Mouse (Mus musculus): ENCODE data around the gene Hdac1. TPM values are rescaled to one million over a fixed set of nuclear protein-coding genes. Genes with fewer than 3 reads are reported as not detected.
A peak's percentile ranks its signal among the peaks of the same experiment; 100 is the strongest.

The Hdac1 gene
- polyA plus RNA-seq, 1 experiment from 2014 or later = 179 TPM

DNA sequence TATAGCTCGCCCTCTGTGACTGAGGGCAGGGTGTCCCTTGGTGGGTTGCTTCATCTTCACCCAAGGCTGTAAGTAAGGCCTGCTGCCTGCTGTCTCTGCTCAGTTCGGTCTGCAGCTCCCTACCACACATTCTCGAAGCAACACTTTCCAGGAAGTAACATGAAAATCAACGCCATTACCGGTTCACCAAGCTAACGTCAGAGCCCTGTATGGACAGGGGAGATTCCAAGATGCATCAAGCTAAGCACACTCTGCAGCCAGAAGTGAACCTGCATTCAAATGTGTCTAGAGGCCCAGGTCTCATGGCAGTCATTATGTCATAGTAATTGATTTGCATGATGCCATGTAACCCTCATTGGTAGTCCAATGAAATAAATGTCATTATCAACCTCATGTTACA, 27.5 kb upstream of the Hdac1 start:
- Histone ChIP-seq H3K4me2 (ENCODE audit: low read depth, low read length) (no peak overlapping the region), H3K4me3 (ENCODE audit: low read depth, low read length) (no peak overlapping the region), H3K9ac (ENCODE audit: low read depth, low read length) (no peak overlapping the region), H3K36me3 (ENCODE audit: control insufficient read depth, insufficient read depth, low read length) (no peaks in the 10 kb centered on the region), H3K27me3 (replicated peaks; ENCODE audit: control insufficient read depth, insufficient read depth, low read length) (no peaks in the 10 kb centered on the region), H3K27ac (replicated peaks; ENCODE audit: low read depth, low read length) (no peak overlapping the region), H3K4me1 (ENCODE audit: control insufficient read depth, insufficient read depth, low read length) (no peaks in the 10 kb centered on the region), H3K9me3 (ENCODE audit: control insufficient read depth, low read length) (no peaks in the 10 kb centered on the region)
- ATAC-seq (ENCODE audit: low read depth) (no peak), DNase-seq (ENCODE audit: low spot score) (no peak)
- WGBS = 83% methylated on average over 6 of the region's 6 CpGs

DNA sequence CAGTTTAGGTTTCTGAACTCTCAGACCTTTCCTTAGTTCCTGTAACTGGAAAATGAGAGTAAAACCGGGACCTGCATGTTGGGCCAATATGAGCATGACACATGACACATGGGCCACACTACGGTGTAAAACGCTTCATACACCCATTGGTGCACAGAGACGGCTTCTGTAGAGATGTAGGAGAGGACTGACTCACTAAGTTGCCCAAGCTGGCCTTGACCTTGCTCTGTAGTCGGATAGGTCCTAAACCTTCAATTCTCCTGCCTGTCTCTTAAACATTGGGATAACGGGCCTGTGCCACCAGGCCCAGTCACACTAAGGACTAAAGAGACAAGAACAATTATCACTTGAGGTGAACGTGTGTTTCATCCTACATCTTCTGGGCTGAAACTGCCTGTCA, 25.9 kb upstream of the Hdac1 start:
- Histone ChIP-seq H3K9ac (ENCODE audit: low read depth, low read length) (no peak overlapping the region), H3K4me3 (ENCODE audit: low read depth, low read length) (no peak overlapping the region), H3K9me3 (ENCODE audit: control insufficient read depth, low read length) (no peaks in the 10 kb centered on the region), H3K4me2 (ENCODE audit: low read depth, low read length) (no peak overlapping the region), H3K36me3 (ENCODE audit: control insufficient read depth, insufficient read depth, low read length) (no peaks in the 10 kb centered on the region), H3K27ac (replicated peaks; ENCODE audit: low read depth, low read length) (no peak overlapping the region), H3K27me3 (replicated peaks; ENCODE audit: control insufficient read depth, insufficient read depth, low read length) (no peaks in the 10 kb centered on the region), H3K4me1 (ENCODE audit: control insufficient read depth, insufficient read depth, low read length) (no peaks in the 10 kb centered on the region)
- 86% methylated on average over 7 of the region's 7 CpGs for WGBS
- DNase-seq (ENCODE audit: low spot score) (no peak), ATAC-seq (ENCODE audit: low read depth) (no peak)

DNA sequence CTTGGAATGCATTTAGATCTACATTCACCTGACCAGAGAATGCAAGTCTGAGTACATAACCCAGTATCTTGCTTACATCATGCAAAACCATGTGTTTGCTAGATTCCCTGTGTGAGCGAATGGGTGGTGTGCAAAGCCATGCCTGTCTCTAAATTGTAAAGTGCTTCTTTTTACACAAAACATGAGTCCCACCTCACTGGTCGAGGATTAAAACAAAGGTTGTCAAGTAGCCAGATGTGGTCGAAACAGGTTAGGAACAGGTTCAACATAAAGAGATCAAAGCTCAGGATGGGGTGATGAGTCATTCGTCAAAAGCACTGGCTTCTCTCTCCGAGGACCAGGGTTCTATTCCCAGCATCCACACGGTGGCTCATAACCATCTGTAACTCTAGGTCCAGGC, 22.6 kb upstream of the Hdac1 start:
- no peak overlapping the region for H3K4me2 ChIP-seq (ENCODE audit: low read depth, low read length)
- H3K9ac ChIP-seq (ENCODE audit: low read depth, low read length) = no peak overlapping the region
- ATAC-seq (ENCODE audit: low read depth) (no peak), DNase-seq (ENCODE audit: low spot score) (no peak)
- no peak overlapping the region for H3K27ac ChIP-seq (replicated peaks; ENCODE audit: low read depth, low read length)
- no peaks in the 10 kb centered on the region for H3K4me1 ChIP-seq (ENCODE audit: control insufficient read depth, insufficient read depth, low read length)
- H3K4me3 ChIP-seq (ENCODE audit: low read depth, low read length) = no peak overlapping the region
- WGBS = 78% methylated on average over 6 of the region's 6 CpGs
- H3K9me3 ChIP-seq (ENCODE audit: control insufficient read depth, low read length) = no peaks in the 10 kb centered on the region
- H3K27me3 ChIP-seq (replicated peaks; ENCODE audit: control insufficient read depth, insufficient read depth, low read length) = no peaks in the 10 kb centered on the region
- H3K36me3 ChIP-seq (ENCODE audit: control insufficient read depth, insufficient read depth, low read length) = no peaks in the 10 kb centered on the region

GRCm38 (mm10) chr4:129563718-129564117, 21.2 kb upstream of the Hdac1 start:
- 36% methylated on average over 8 of the region's 8 CpGs for WGBS
- DNase-seq (ENCODE audit: low spot score) (peak; percentile 49), ATAC-seq (ENCODE audit: low read depth) (no peak)
- no peak overlapping the region for H3K9ac ChIP-seq (ENCODE audit: low read depth, low read length)
- no peaks in the 10 kb centered on the region for H3K4me1 ChIP-seq (ENCODE audit: control insufficient read depth, insufficient read depth, low read length)
- H3K27ac ChIP-seq (replicated peaks; ENCODE audit: low read depth, low read length) = no peak overlapping the region
- H3K4me2 ChIP-seq (ENCODE audit: low read depth, low read length) = no peak overlapping the region
- no peaks in the 10 kb centered on the region for H3K9me3 ChIP-seq (ENCODE audit: control insufficient read depth, low read length)
- no peaks in the 10 kb centered on the region for H3K36me3 ChIP-seq (ENCODE audit: control insufficient read depth, insufficient read depth, low read length)
- H3K27me3 ChIP-seq (replicated peaks; ENCODE audit: control insufficient read depth, insufficient read depth, low read length) = no peaks in the 10 kb centered on the region
- H3K4me3 ChIP-seq (ENCODE audit: low read depth, low read length) = no peak overlapping the region

DNA sequence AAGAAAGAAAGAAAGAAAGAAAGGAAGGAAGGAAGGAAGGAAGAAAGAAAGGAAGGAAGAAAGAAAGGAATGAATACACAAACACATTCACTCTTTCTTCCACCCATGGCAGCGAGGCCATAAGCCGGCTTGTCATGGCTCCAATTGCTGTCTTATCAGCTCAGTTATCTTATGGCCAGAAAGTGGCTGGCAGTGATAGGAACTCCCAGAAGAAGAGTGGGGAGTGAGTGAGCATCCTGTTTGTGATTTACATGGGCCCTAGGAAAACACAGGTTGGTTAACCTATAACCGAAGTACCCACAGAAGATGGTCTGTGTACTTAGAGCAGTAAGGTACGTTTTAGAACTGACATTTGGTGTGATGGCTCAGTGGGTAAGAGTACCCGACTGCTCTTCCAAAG, 18.7 kb upstream of the Hdac1 start:
- H3K4me3 ChIP-seq (ENCODE audit: low read depth, low read length) = no peak overlapping the region
- H3K27ac ChIP-seq (replicated peaks; ENCODE audit: low read depth, low read length) = no peak overlapping the region
- whole genome bisulfite sequencing = 87% methylated on average over 5 of the region's 5 CpGs
- H3K36me3 ChIP-seq (ENCODE audit: control insufficient read depth, insufficient read depth, low read length) = no peaks in the 10 kb centered on the region
- no peak overlapping the region for H3K4me2 ChIP-seq (ENCODE audit: low read depth, low read length)
- no peaks in the 10 kb centered on the region for H3K27me3 ChIP-seq (replicated peaks; ENCODE audit: control insufficient read depth, insufficient read depth, low read length)
- no peak overlapping the region for H3K9ac ChIP-seq (ENCODE audit: low read depth, low read length)
- no peaks in the 10 kb centered on the region for H3K9me3 ChIP-seq (ENCODE audit: control insufficient read depth, low read length)
- DNase-seq (ENCODE audit: low spot score) (no peak), ATAC-seq (ENCODE audit: low read depth) (no peak)
- H3K4me1 ChIP-seq (ENCODE audit: control insufficient read depth, insufficient read depth, low read length) = peaks cover 5% of the 10 kb centered on the region

DNA sequence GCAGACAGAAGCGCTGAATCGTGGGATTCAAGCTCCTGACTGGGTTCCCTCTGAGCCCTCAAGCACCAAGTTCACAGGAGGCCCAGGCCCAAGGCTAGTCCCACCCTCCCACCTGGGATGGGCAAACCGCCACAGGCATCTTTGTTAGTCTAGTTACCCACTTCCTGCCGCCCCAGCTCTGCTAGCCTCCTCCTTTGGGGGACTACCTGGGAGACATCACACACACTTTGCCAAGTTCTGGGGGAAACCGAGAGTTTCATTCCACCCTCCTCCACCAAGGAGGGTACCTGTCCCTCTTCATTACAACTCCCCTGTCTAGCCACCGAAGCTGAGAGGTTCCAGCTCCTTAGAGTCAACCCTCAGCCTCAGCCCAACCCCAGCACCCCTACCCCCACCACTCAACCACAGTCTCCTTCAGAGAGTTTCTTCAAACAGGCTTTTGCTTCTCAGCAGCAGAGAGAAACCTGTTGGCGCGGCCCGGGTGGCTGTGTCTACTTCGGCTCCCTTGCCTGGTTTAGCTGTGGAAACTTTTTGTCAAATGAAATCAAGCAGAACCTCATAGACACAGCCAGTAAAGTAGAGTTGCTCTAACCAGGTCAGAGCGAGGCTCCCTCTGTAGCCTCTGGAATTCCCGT, 15.9 kb upstream of the Hdac1 start:
- Histone ChIP-seq H3K27me3 (replicated peaks; ENCODE audit: control insufficient read depth, insufficient read depth, low read length) (no peaks in the 10 kb centered on the region), H3K9ac (ENCODE audit: low read depth, low read length) (no peak overlapping the region), H3K4me1 (ENCODE audit: control insufficient read depth, insufficient read depth, low read length) (peaks cover 11% of the 10 kb centered on the region), H3K36me3 (ENCODE audit: control insufficient read depth, insufficient read depth, low read length) (no peaks in the 10 kb centered on the region), H3K4me3 (ENCODE audit: low read depth, low read length) (no peak overlapping the region), H3K27ac (replicated peaks; ENCODE audit: low read depth, low read length) (no peak overlapping the region), H3K4me2 (ENCODE audit: low read depth, low read length) (no peak overlapping the region), H3K9me3 (ENCODE audit: control insufficient read depth, low read length) (no peaks in the 10 kb centered on the region)
- no peak for DNase-seq (ENCODE audit: low spot score)
- 80% methylated on average over 12 of the region's 12 CpGs for WGBS
- ATAC-seq (ENCODE audit: low read depth) = no peak

GRCm38 (mm10) chr4:129557256-129557808, 14.8 kb upstream of the Hdac1 start:
- Histone ChIP-seq H3K9ac (ENCODE audit: low read depth, low read length) (peak overlapping the region; percentile 66; the same call in 1 of the 2 replicates), H3K9me3 (ENCODE audit: control insufficient read depth, low read length) (no peaks in the 10 kb centered on the region), H3K27ac (replicated peaks; ENCODE audit: low read depth, low read length) (no peak overlapping the region), H3K4me2 (ENCODE audit: low read depth, low read length) (peak overlapping the region; percentile 72), H3K4me1 (ENCODE audit: control insufficient read depth, insufficient read depth, low read length) (peaks cover 11% of the 10 kb centered on the region), H3K4me3 (ENCODE audit: low read depth, low read length) (peak overlapping the region; percentile 49), H3K36me3 (ENCODE audit: control insufficient read depth, insufficient read depth, low read length) (no peaks in the 10 kb centered on the region), H3K27me3 (replicated peaks; ENCODE audit: control insufficient read depth, insufficient read depth, low read length) (no peaks in the 10 kb centered on the region)
- WGBS = 71% methylated on average over 9 of the region's 9 CpGs
- DNase-seq (ENCODE audit: low spot score) (no peak), ATAC-seq (ENCODE audit: low read depth) (no peak)

DNA sequence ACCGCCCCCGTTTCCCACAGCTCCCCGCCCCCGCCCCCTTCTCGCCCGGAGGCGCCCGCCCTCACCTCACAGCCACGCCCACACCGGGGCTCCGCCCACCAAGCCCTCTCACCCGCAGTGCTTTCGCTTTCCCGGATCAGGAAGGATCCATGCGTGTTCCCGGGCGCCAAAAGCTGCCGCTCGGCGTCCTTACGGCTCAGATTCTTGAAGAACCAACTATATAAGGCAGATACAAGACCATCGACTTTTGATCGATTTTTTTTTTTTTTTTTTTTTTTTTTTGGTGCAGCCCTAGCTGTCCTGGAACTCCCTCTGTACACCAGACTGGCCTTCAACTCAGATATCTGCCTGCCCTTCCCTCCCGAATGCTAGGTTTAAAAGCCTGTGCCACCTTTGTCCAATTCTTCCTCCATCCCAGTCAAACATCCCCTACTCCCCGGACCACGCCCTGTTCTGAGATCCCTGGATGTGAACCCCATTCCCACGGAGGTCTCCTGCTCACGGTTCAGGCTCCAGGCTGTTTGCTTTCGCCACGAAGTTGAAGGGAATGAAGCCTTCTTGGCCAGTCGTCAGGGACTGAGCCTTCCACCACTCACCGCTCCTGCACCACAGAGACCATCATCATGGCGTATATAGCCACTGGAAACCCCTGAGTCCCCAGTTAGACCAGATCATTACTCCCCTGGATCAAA, 14.2 kb upstream of the Hdac1 start:
- Histone ChIP-seq H3K27ac (replicated peaks; ENCODE audit: low read depth, low read length) (peak overlapping the region; percentile 72; the same call in 1 of the 2 replicates), H3K9ac (ENCODE audit: low read depth, low read length) (peak overlapping the region; percentile 66), H3K27me3 (replicated peaks; ENCODE audit: control insufficient read depth, insufficient read depth, low read length) (no peaks in the 10 kb centered on the region), H3K4me1 (ENCODE audit: control insufficient read depth, insufficient read depth, low read length) (peaks cover 11% of the 10 kb centered on the region), H3K9me3 (ENCODE audit: control insufficient read depth, low read length) (no peaks in the 10 kb centered on the region), H3K4me3 (ENCODE audit: low read depth, low read length) (peak overlapping the region; percentile 49), H3K36me3 (ENCODE audit: control insufficient read depth, insufficient read depth, low read length) (no peaks in the 10 kb centered on the region), H3K4me2 (ENCODE audit: low read depth, low read length) (peak overlapping the region; percentile 72)
- 8% methylated on average over 29 of the region's 33 CpGs for WGBS
- peak; percentile 81 for ATAC-seq (ENCODE audit: low read depth)
- DNase-seq (ENCODE audit: low spot score) = peak; percentile 95

Measured in embryonic facial prominence, embryonic 14.5 days (tissue).